Mouse (Mus musculus): ENCODE measurements around the gene Smug1. TPM values are rescaled to one million over a fixed set of nuclear protein-coding genes. Genes with fewer than 3 reads are reported as not detected.

Gene Smug1
- 10 to 100 TPM; 17.9 to 18.2 TPM for total RNA-seq (2021)
- long read RNA-seq, experiment 1, partial matches to known transcripts: 5 of 9 reads
- long read RNA-seq, experiment 1, other reads (novel, unspliced or antisense): 2 of 9 reads
- long read RNA-seq, experiment 2, partial matches to known transcripts: 10 of 15 reads
- long read RNA-seq, experiment 2, other reads (novel, unspliced or antisense): 1 of 15 reads

- H3K27ac ChIP-seq: no peak within 1 kb of the TSS
- no peak for TF ChIP-seq CTCF (conservative IDR thresholded peaks at IDR 0.05)
- DNase-seq (ENCODE audit: low spot score in 2 of 2): no peak
- no peak within 1 kb of the TSS for H3K4me3 ChIP-seq
Observed at GRCm38 (mm10) chr15:103167042-103167615, at the start of gene Smug1. TSS of gene Smug1 (minus strand) at chr15:103167092.

GRCm38 (mm10) chr15:103216052-103216451, 49.2 kb upstream of the Smug1 start:
- Histone ChIP-seq H3K4me3 (no peak overlapping the region), H3K27ac (peak overlapping the region; percentile 92; the same call in 1 of the 2 replicates)
- no peak for DNase-seq (ENCODE audit: low spot score in 2 of 2)
- no peak for TF ChIP-seq CTCF (conservative IDR thresholded peaks at IDR 0.05)

GRCm38 (mm10) chr15:103214971-103215907, 48.3 kb upstream of the Smug1 start:
- Histone ChIP-seq H3K4me3 (peak overlapping the region; percentile 71), H3K27ac (peak overlapping the region; percentile 92)
- TF ChIP-seq CTCF (conservative IDR thresholded peaks at IDR 0.05): no peak
- peak; percentile 93 to 94 for DNase-seq (ENCODE audit: low spot score in 2 of 2)

GRCm38 (mm10) chr15:103214149-103214548, 47.3 kb upstream of the Smug1 start:
- no peak for TF ChIP-seq CTCF (conservative IDR thresholded peaks at IDR 0.05)
- DNase-seq (ENCODE audit: low spot score in 2 of 2): peak in 1 of 2 experiments; percentile 17
- Histone ChIP-seq H3K27ac (peak overlapping the region; percentile 92), H3K4me3 (peak overlapping the region; percentile 71)

- no peak for DNase-seq (ENCODE audit: low spot score in 2 of 2)
- Histone ChIP-seq H3K4me3 (no peak overlapping the region), H3K27ac (no peak overlapping the region)
- peak; percentile 73 for TF ChIP-seq CTCF (conservative IDR thresholded peaks at IDR 0.05)
Observed at GRCm38 (mm10) chr15:103205156-103205555, 38.3 kb upstream of the Smug1 start.

GRCm38 (mm10) chr15:103202088-103202793, 35.3 kb upstream of the Smug1 start:
- Histone ChIP-seq H3K4me3 (no peak overlapping the region), H3K27ac (peak overlapping the region; percentile 1; the same call in 1 of the 2 replicates)
- DNase-seq (ENCODE audit: low spot score in 2 of 2): no peak
- TF ChIP-seq CTCF (conservative IDR thresholded peaks at IDR 0.05): no peak

GRCm38 (mm10) chr15:103197785-103198184, 30.9 kb upstream of the Smug1 start:
- Histone ChIP-seq H3K27ac (peak overlapping the region; percentile 11; the same call in 1 of the 2 replicates), H3K4me3 (no peak overlapping the region)
- DNase-seq (ENCODE audit: low spot score in 2 of 2): no peak
- no peak for TF ChIP-seq CTCF (conservative IDR thresholded peaks at IDR 0.05)

- no peak for TF ChIP-seq CTCF (conservative IDR thresholded peaks at IDR 0.05)
- DNase-seq (ENCODE audit: low spot score in 2 of 2): no peak
Observed at GRCm38 (mm10) chr15:103196835-103197234, 29.9 kb upstream of the Smug1 start.

GRCm38 (mm10) chr15:103193606-103194005, 26.7 kb upstream of the Smug1 start:
- TF ChIP-seq CTCF (conservative IDR thresholded peaks at IDR 0.05): no peak
- DNase-seq (ENCODE audit: low spot score in 2 of 2): no peak

More at GRCm38 (mm10) chr15:103196835-103197234, 29.9 kb upstream of the Smug1 start:
- Histone ChIP-seq H3K4me3 (no peak overlapping the region), H3K27ac (no peak overlapping the region)

GRCm38 (mm10) chr15:103190531-103191462, 23.9 kb upstream of the Smug1 start:
- no peak overlapping the region for H3K27ac ChIP-seq
- TF ChIP-seq CTCF (conservative IDR thresholded peaks at IDR 0.05): peak; percentile 91
- peak; percentile 52 to 73 for DNase-seq (ENCODE audit: low spot score in 2 of 2)
- no peak overlapping the region for H3K4me3 ChIP-seq

More at GRCm38 (mm10) chr15:103193606-103194005, 26.7 kb upstream of the Smug1 start:
- H3K27ac ChIP-seq: 0 out of 2 replicates have a peak overlapping the region, but pooled peaks have one; percentile 4
- no peak overlapping the region for H3K4me3 ChIP-seq

- no peak overlapping the region for H3K4me3 ChIP-seq
- TF ChIP-seq CTCF (conservative IDR thresholded peaks at IDR 0.05): no peak
- no peak overlapping the region for H3K27ac ChIP-seq
- no peak for DNase-seq (ENCODE audit: low spot score in 2 of 2)
Observed at GRCm38 (mm10) chr15:103190083-103190482, 23.2 kb upstream of the Smug1 start.

All from layer of hippocampus, adult 2 months (tissue).